8 mouse cellular contexts compared by ENCODE assay signal in the genomic region with DNA sequence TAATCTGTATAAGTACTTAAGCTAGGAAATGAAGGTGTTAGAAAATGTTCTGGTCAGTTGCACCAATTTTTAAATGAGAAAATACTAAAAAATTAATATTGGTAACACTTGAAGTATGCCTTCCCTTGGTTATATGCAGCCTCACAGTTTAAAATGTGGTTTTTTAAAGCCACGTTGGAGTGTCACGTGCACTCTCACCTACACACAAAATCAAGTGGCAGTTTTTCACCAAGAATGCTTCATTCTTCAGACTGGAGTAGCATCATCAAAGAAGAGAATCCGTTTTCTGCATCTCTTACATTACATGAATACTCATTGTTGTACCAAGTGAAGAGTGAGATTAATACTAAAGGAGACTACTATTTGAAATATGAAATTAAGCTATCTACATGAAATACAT. TPM values are rescaled to one million over a fixed set of nuclear protein-coding genes. Genes with fewer than 3 reads are reported as not detected.
A peak's percentile ranks its signal among the peaks of the same experiment; 100 is the strongest.
DNase-seq lines count a peak whose midpoint lies in the region; ATAC-seq and TF ChIP-seq lines count a peak whose summit lies in the region.

No protein-coding gene starts in this region.

- TF ChIP-seq POLR2A in myocyte (IDR thresholded peaks at IDR 0.05; ENCODE audit: insufficient read length, low read depth) = no peak

- H3ac ChIP-seq in myocyte (ENCODE audit: control insufficient read depth, insufficient read length) = no peak overlapping the region

- H3K9me3 ChIP-seq in liver, embryonic 11.5 days (ENCODE audit: control insufficient read depth, low read length) = no peaks in the 10 kb centered on the region
- H3K9me3 ChIP-seq in forebrain, embryonic 12.5 days = no peaks in the 10 kb centered on the region
- H3K9me3 ChIP-seq in hindbrain, postnatal 0 days (ENCODE audit: low read length) = no peaks in the 10 kb centered on the region

- peak overlapping the region; percentile 73 for H3K4me2 ChIP-seq in liver, embryonic 11.5 days
- H3K4me2 ChIP-seq in forebrain, embryonic 12.5 days = peak overlapping the region; percentile 64
- H3K4me2 ChIP-seq in hindbrain, postnatal 0 days (ENCODE audit: low read depth, low read length) = peak overlapping the region; percentile 79
- H3K4me2 ChIP-seq in myocyte (ENCODE audit: low read depth) = peak overlapping the region; percentile 81

- H3K79me2 ChIP-seq in myocyte (ENCODE audit: control insufficient read depth, insufficient read depth) = peaks cover 60% of the 10 kb centered on the region

- no peaks in the 10 kb centered on the region for H3K27me3 ChIP-seq in liver, embryonic 11.5 days (replicated peaks; ENCODE audit: control insufficient read depth, insufficient read depth, low read length)
- H3K27me3 ChIP-seq in forebrain, embryonic 12.5 days = no peaks in the 10 kb centered on the region
- H3K27me3 ChIP-seq in hindbrain, postnatal 0 days (ENCODE audit: insufficient read depth, low read length) = no peaks in the 10 kb centered on the region
- no peaks in the 10 kb centered on the region for H3K27me3 ChIP-seq in myocyte (ENCODE audit: control insufficient read depth, insufficient read depth, insufficient read length)

- WGBS in liver, embryonic 11.5 days = 63% methylated on average over 3 of the region's 3 CpGs
- WGBS in forebrain, embryonic 12.5 days = 53% methylated on average over 3 of the region's 3 CpGs
- 35% methylated on average over 3 of the region's 3 CpGs for WGBS in hindbrain, postnatal 0 days

- no peak overlapping the region for H3K9ac ChIP-seq in liver, embryonic 11.5 days (ENCODE audit: low read depth, low read length)
- no peak overlapping the region for H3K9ac ChIP-seq in forebrain, embryonic 12.5 days
- 0 out of 2 replicates have a peak overlapping the region, but pooled peaks have one; percentile 15 for H3K9ac ChIP-seq in hindbrain, postnatal 0 days (replicated peaks; ENCODE audit: low read length)

- no peak for TF ChIP-seq CTCF in hindbrain, postnatal 0 days (IDR thresholded peaks at IDR 0.05; ENCODE audit: low read depth)

- H3K4me1 ChIP-seq in liver, embryonic 11.5 days (replicated peaks; ENCODE audit: control insufficient read depth, insufficient read depth, low read length) = peaks cover 13% of the 10 kb centered on the region
- peaks cover 41% of the 10 kb centered on the region for H3K4me1 ChIP-seq in forebrain, embryonic 12.5 days
- H3K4me1 ChIP-seq in hindbrain, postnatal 0 days (ENCODE audit: insufficient read depth, low read length) = peaks cover 17% of the 10 kb centered on the region

- 0 out of 2 replicates have a peak overlapping the region, but pooled peaks have one; percentile 5 for H3K4me3 ChIP-seq in liver, embryonic 11.5 days (ENCODE audit: low read depth, low read length)
- no peak overlapping the region; the same call in 1 of the 2 replicates for H3K4me3 ChIP-seq in forebrain, embryonic 12.5 days (replicated peaks)
- H3K4me3 ChIP-seq in hindbrain, postnatal 0 days (ENCODE audit: low read length) = peak overlapping the region; percentile 94
- peak overlapping the region; percentile 60 for H3K4me3 ChIP-seq in myocyte

- DNase-seq in liver, embryonic 11.5 days (ENCODE audit: low spot score) = no peak
- no peak for DNase-seq in liver
- no peak for DNase-seq in hindbrain, postnatal 0 days (ENCODE audit: low spot score)
- no peak for DNase-seq in adrenal gland, postnatal 10 days
- DNase-seq in thymus, postnatal 25 days = no peak
- no peak for DNase-seq in cerebellum, adult 11-12 months

- no peak overlapping the region for H3K27ac ChIP-seq in liver, embryonic 11.5 days (ENCODE audit: low read depth, low read length)
- no peak overlapping the region for H3K27ac ChIP-seq in forebrain, embryonic 12.5 days
- no peak overlapping the region for H3K27ac ChIP-seq in hindbrain, postnatal 0 days

- ATAC-seq in liver, embryonic 11.5 days (replicated peaks; ENCODE audit: low FRiP score) = no peak
- ATAC-seq in forebrain, embryonic 12.5 days (ENCODE audit: low FRiP score) = no peak
- ATAC-seq in hindbrain, postnatal 0 days = no peak

- H3K36me3 ChIP-seq in liver, embryonic 11.5 days (ENCODE audit: control insufficient read depth, insufficient read depth, low read length) = no peaks in the 10 kb centered on the region
- H3K36me3 ChIP-seq in forebrain, embryonic 12.5 days (replicated peaks) = no peaks in the 10 kb centered on the region
- no peaks in the 10 kb centered on the region for H3K36me3 ChIP-seq in hindbrain, postnatal 0 days (ENCODE audit: insufficient read depth, low read length)
- no peaks in the 10 kb centered on the region for H3K36me3 ChIP-seq in myocyte (ENCODE audit: control insufficient read depth, insufficient read depth)

TF ChIP-seq in myocyte, 11 proteins besides CTCF, POLR2A, EP300 and RAD21:
- TF ChIP-seq POLR2AphosphoS2 (IDR thresholded peaks at IDR 0.05; ENCODE audit: insufficient read length, low read depth) (no peak), TCF12 (IDR thresholded peaks at IDR 0.05; ENCODE audit: insufficient read depth, poor library complexity, severe bottlenecking) (no peak), SRF (IDR thresholded peaks at IDR 0.05; ENCODE audit: control insufficient read depth, insufficient read length, low read depth) (no peak), MYOG (IDR thresholded peaks at IDR 0.05; ENCODE audit: control insufficient read depth in 1 of 3, insufficient read depth in 1 of 3, insufficient read length in 2 of 3, low read depth in 2 of 3) (no peak), CEBPB (IDR thresholded peaks at IDR 0.05; ENCODE audit: insufficient read depth, poor library complexity, severe bottlenecking) (no peak), MAX (IDR thresholded peaks at IDR 0.05; ENCODE audit: low read depth) (no peak), USF1 (IDR thresholded peaks at IDR 0.05; ENCODE audit: low read depth) (no peak), TCF3 (IDR thresholded peaks at IDR 0.05; ENCODE audit: insufficient read length, low read depth) (no peak), REST (IDR thresholded peaks at IDR 0.05; ENCODE audit: insufficient read depth, insufficient read length) (no peak), MYOD1 (IDR thresholded peaks at IDR 0.05; ENCODE audit: control insufficient read depth in 1 of 3, insufficient read length in 2 of 3, low read depth in 2 of 3) (no peak), E2F4 (IDR thresholded peaks at IDR 0.05; ENCODE audit: insufficient read depth) (no peak)

RNA-seq across cellular contexts. Expression of a gene that starts 7.1 kb away (rescaled TPM):
- polyA plus RNA-seq in liver, embryonic 11.5 days (2014; fragmentation: Nextera tagmentation; extraction: Ambion mirVana) = 6.5 and 8.5 TPM in 2 replicates
- polyA plus RNA-seq in forebrain, embryonic 12.5 days (2016; fragmentation: Nextera tagmentation; extraction: Ambion mirVana) = 14.3 and 16.2 TPM in 2 replicates
- total RNA-seq in hindbrain, postnatal 0 days (2014; rRNA removed) = 58.2 and 63.7 TPM in 2 replicates
- polyA plus RNA-seq in hindbrain, postnatal 0 days (2015; fragmentation: Nextera tagmentation; extraction: Ambion mirVana) = 9.8 and 10.0 TPM in 2 replicates
- 3.7 TPM for polyA plus RNA-seq in myocyte (2012; fragmentation: generic; extraction: Trizol)
- 10 to 100 TPM; 18.7 to 19.1 TPM for total RNA-seq in adrenal gland, postnatal 10 days (2021)
